Mouse (Mus musculus) gastrocnemius, adult 8-10 months (tissue): ENCODE results near the gene Plbd1. TPM values are rescaled to one million over a fixed set of nuclear protein-coding genes. Genes with fewer than 3 reads are reported as not detected.

ENCODE experiments used
- total RNA-seq, 4 experiments: library from RNA; stranded (reverse); gene quantifications; 2 replicates each; pipeline ENCODE4 v1.2.4; 2022

The Plbd1 gene
- total RNA-seq, 4 experiments from 2014 or later = 10.6 to 17.0 (median 12.5) TPM

Other genes with a start within 250 kb of the Plbd1 start
- not detected for gene E330021D16Rik, start 246.4 kb downstream of the Plbd1 start, total RNA-seq
- 10 to 100 TPM; 35.7 to 46.2 (median 42.5) TPM for gene Atf7ip, start 155.8 kb downstream of the Plbd1 start, total RNA-seq
- gene Gucy2c, start 119.8 kb upstream of the Plbd1 start, total RNA-seq = not detected
- 1 to 10 TPM; 4.0 to 6.0 (median 4.1) TPM for gene Hist4h4, start 142.5 kb upstream of the Plbd1 start, total RNA-seq
- 10 to 100 TPM; 11.4 to 17.2 (median 14.3) TPM for gene H2afj, start 146.3 kb upstream of the Plbd1 start, total RNA-seq
- gene BC049715, start 165.7 kb upstream of the Plbd1 start, total RNA-seq = under 1 TPM in 2 of 4 experiments, not detected in 2; 0.07 to 0.08 TPM
- 10 to 100 TPM; 44.7 to 49.8 (median 45.5) TPM for gene Wbp11, start 166.3 kb upstream of the Plbd1 start, total RNA-seq
- gene Smco3, start 173.5 kb upstream of the Plbd1 start, total RNA-seq = under 1 TPM in 3 of 4 experiments, not detected in 1; 0.18 to 0.64 (median 0.19) TPM
- under 1 TPM in 1 of 4 experiments, not detected in 3; 0.12 TPM for gene Art4, start 195.8 kb upstream of the Plbd1 start, total RNA-seq
- gene Mgp, start 213.9 kb upstream of the Plbd1 start, total RNA-seq = 10 to 100 TPM; 25.2 to 67.7 (median 42.4) TPM